8 mouse cellular contexts compared by ENCODE assay signal in the genomic region with DNA sequence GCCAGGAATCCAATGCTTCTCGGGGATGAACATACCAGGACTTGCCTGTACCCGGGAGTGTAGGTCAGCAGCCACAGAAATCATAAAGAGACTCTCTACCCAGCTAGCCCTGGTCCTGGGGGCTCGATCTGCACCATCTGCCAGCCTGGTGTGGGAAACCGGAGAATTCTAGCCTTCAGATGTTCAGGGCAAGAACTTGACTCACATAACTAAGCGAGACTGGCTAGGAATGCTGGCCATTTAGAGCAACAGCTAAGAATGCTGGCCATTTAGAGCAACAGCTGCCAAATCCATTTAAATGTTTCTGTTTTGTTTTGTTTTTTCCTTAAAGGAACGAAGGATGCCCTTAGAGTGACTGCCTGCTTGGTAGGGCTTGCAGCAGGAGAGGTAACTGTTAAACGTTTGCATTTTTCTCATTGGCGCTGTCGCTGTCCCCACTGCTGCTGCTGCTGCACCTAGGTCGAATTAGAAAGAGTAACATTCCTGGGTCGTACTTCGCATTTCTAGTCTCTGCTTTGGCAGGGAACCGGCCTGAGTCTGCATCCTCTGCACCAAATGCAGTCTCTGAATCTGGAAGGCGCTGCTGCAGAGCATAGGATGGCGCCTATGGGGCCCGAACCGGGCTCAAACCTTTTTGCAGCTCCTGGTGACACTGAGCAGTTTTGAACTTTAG. TPM values are rescaled to one million over a fixed set of nuclear protein-coding genes. Genes with fewer than 3 reads are reported as not detected.
DNase-seq lines count a peak whose midpoint lies in the region; ATAC-seq lines count a peak whose summit lies in the region.
"Had no signal": no experiment of that assay in that cellular context is flagged by ENCODE, and none has a peak within 500 bp of the region (broad histone marks: within the 10 kb centered on the region; RNA-seq: fewer than 3 reads in every experiment).

No protein-coding gene starts in this region.

- peaks cover 38% of the 10 kb centered on the region for H3K27me3 ChIP-seq in lung, embryonic 15.5 days
- 0 out of 2 replicates have a peak, but pooled peaks cover 4% of the 10 kb centered on the region for H3K27me3 ChIP-seq in forebrain, embryonic 16.5 days (replicated peaks; ENCODE audit: control insufficient read depth, insufficient read depth, low read length)
- peaks cover 57% of the 10 kb centered on the region for H3K27me3 ChIP-seq in liver, embryonic 12.5 days (replicated peaks)
- H3K27me3 ChIP-seq in stomach, embryonic 16.5 days (ENCODE audit: control insufficient read depth, insufficient read depth, low read length) = peaks cover 18% of the 10 kb centered on the region

- H3K4me3 ChIP-seq in lung, embryonic 15.5 days = peak overlapping the region; percentile 57
- H3K4me3 ChIP-seq in forebrain, embryonic 16.5 days (replicated peaks; ENCODE audit: low read length) = peak overlapping the region; percentile 76
- peak overlapping the region; percentile 52 for H3K4me3 ChIP-seq in liver, embryonic 12.5 days
- H3K4me3 ChIP-seq in stomach, embryonic 16.5 days (replicated peaks; ENCODE audit: low read length) = peak overlapping the region; percentile 65

- peak overlapping the region; percentile 97 for H3K4me2 ChIP-seq in lung, embryonic 15.5 days
- peak overlapping the region; percentile 90 for H3K4me2 ChIP-seq in forebrain, embryonic 16.5 days (ENCODE audit: low read length)
- H3K4me2 ChIP-seq in liver, embryonic 12.5 days = peak overlapping the region; percentile 68
- H3K4me2 ChIP-seq in stomach, embryonic 16.5 days (ENCODE audit: low read depth, low read length) = peak overlapping the region; percentile 94

- H3K4me1 ChIP-seq in lung, embryonic 15.5 days = peaks cover 30% of the 10 kb centered on the region
- peaks cover 20% of the 10 kb centered on the region for H3K4me1 ChIP-seq in forebrain, embryonic 16.5 days (replicated peaks; ENCODE audit: control insufficient read depth, insufficient read depth, low read length)
- 0 out of 2 replicates have a peak, but pooled peaks cover 6% of the 10 kb centered on the region for H3K4me1 ChIP-seq in liver, embryonic 12.5 days
- peaks cover 16% of the 10 kb centered on the region; the same call in 1 of the 2 replicates for H3K4me1 ChIP-seq in stomach, embryonic 16.5 days (ENCODE audit: control insufficient read depth, insufficient read depth, low read length)

- H3K9ac ChIP-seq in lung, embryonic 15.5 days = no peak overlapping the region
- H3K9ac ChIP-seq in forebrain, embryonic 16.5 days (replicated peaks; ENCODE audit: low read depth, low read length) = peak overlapping the region; percentile 86
- H3K9ac ChIP-seq in liver, embryonic 12.5 days = no peak overlapping the region
- H3K9ac ChIP-seq in stomach, embryonic 16.5 days (ENCODE audit: low read length) = peak overlapping the region; percentile 73

- no peak overlapping the region for H3K27ac ChIP-seq in lung, embryonic 15.5 days
- no peak overlapping the region for H3K27ac ChIP-seq in forebrain, embryonic 16.5 days (ENCODE audit: low read length)
- no peak overlapping the region for H3K27ac ChIP-seq in liver, embryonic 12.5 days
- no peak overlapping the region for H3K27ac ChIP-seq in stomach, embryonic 16.5 days (ENCODE audit: low read length)

- DNase-seq in lung, postnatal 25 days (ENCODE audit: low spot score) = no peak
- DNase-seq in left cerebral cortex, postnatal 10 days (ENCODE audit: extremely low spot score in 1 of 2, low spot score in 2 of 2) = no peak
- no peak for DNase-seq in cerebellum, postnatal 4 days (ENCODE audit: low spot score in 2 of 2)

- H3K36me3 ChIP-seq in lung, embryonic 15.5 days = no peaks in the 10 kb centered on the region
- no peaks in the 10 kb centered on the region for H3K36me3 ChIP-seq in forebrain, embryonic 16.5 days (ENCODE audit: control insufficient read depth, insufficient read depth)
- H3K36me3 ChIP-seq in liver, embryonic 12.5 days = no peaks in the 10 kb centered on the region
- H3K36me3 ChIP-seq in stomach, embryonic 16.5 days (ENCODE audit: control insufficient read depth, insufficient read depth, low read length) = no peaks in the 10 kb centered on the region

- intact Hi-C loops in left cerebral cortex, postnatal 10 days (cut with DNase I) = loop anchor here (5.0 to 10.0 kb wide), 3 partner anchors 355 to 1035 kb away; no protein-coding TSS in a partner anchor

- H3K9me3 ChIP-seq in lung, embryonic 15.5 days = no peaks in the 10 kb centered on the region
- no peaks in the 10 kb centered on the region for H3K9me3 ChIP-seq in forebrain, embryonic 16.5 days (ENCODE audit: control insufficient read depth, low read length)
- no peaks in the 10 kb centered on the region for H3K9me3 ChIP-seq in liver, embryonic 12.5 days (replicated peaks)
- no peaks in the 10 kb centered on the region for H3K9me3 ChIP-seq in stomach, embryonic 16.5 days (replicated peaks; ENCODE audit: control insufficient read depth, low read length)

- ATAC-seq in lung, embryonic 15.5 days (ENCODE audit: borderline replicate concordance, extremely low read depth, low FRiP score, low TSS enrichment) = no peak
- no peak for ATAC-seq in forebrain, embryonic 16.5 days
- ATAC-seq in liver, embryonic 12.5 days = no peak
- ATAC-seq in stomach, embryonic 16.5 days (ENCODE audit: insufficient read depth, low FRiP score) = no peak

- 19% methylated on average over 17 of the region's 17 CpGs for WGBS in lung, embryonic 15.5 days
- WGBS in forebrain, embryonic 16.5 days = 18% methylated on average over 17 of the region's 17 CpGs
- 21% methylated on average over 17 of the region's 17 CpGs for WGBS in liver, embryonic 12.5 days (ENCODE audit: insufficient replicate concordance)
- WGBS in stomach, embryonic 16.5 days = 20% methylated on average over 17 of the region's 17 CpGs

RNA-seq across cellular contexts. Expression of a gene that starts 1.5 kb away (rescaled TPM):
- 12.9 and 15.9 TPM in 2 replicates for polyA plus RNA-seq in lung, embryonic 15.5 days (2015; fragmentation: Nextera tagmentation; extraction: Ambion mirVana)
- 51.1 and 62.5 TPM in 2 replicates for polyA plus RNA-seq in forebrain, embryonic 16.5 days (2015; fragmentation: Nextera tagmentation; extraction: Ambion mirVana)
- polyA plus RNA-seq in liver, embryonic 12.5 days (2016; fragmentation: Nextera tagmentation; extraction: Ambion mirVana) = 42.6 and 43.2 TPM in 2 replicates
- polyA plus RNA-seq in stomach, embryonic 16.5 days (2015; fragmentation: Nextera tagmentation; extraction: Ambion mirVana) = 41.4 and 50.8 TPM in 2 replicates
- 10 to 100 TPM; 10.2 to 20.9 TPM for total RNA-seq in left cerebral cortex, postnatal 10 days (2021)
- total RNA-seq: granulocyte monocyte progenitor cell, adult 5-6 weeks had no signal

RNA-seq across cellular contexts. Expression of a gene that starts 14.7 kb away (rescaled TPM):
- polyA plus RNA-seq in lung, embryonic 15.5 days (2015; fragmentation: Nextera tagmentation; extraction: Ambion mirVana) = 0.54 and 0.60 TPM in 2 replicates
- polyA plus RNA-seq in forebrain, embryonic 16.5 days (2015; fragmentation: Nextera tagmentation; extraction: Ambion mirVana) = 0.23 TPM in 1 of 2 replicates, not detected in the other
- 39.5 and 41.4 TPM in 2 replicates for polyA plus RNA-seq in liver, embryonic 12.5 days (2016; fragmentation: Nextera tagmentation; extraction: Ambion mirVana)
- 5.8 and 8.5 TPM in 2 replicates for polyA plus RNA-seq in stomach, embryonic 16.5 days (2015; fragmentation: Nextera tagmentation; extraction: Ambion mirVana)
- under 1 TPM in 1 of 2 experiments, not detected in 1; 0.30 TPM for total RNA-seq in left cerebral cortex, postnatal 10 days (2021)
- total RNA-seq: granulocyte monocyte progenitor cell, adult 5-6 weeks had no signal

RNA-seq across cellular contexts. Expression of a gene that starts 23.9 kb away (rescaled TPM):
- polyA plus RNA-seq in lung, embryonic 15.5 days (2015; fragmentation: Nextera tagmentation; extraction: Ambion mirVana) = not detected in 2 replicates
- polyA plus RNA-seq in forebrain, embryonic 16.5 days (2015; fragmentation: Nextera tagmentation; extraction: Ambion mirVana) = not detected in 2 replicates
- not detected in 2 replicates for polyA plus RNA-seq in liver, embryonic 12.5 days (2016; fragmentation: Nextera tagmentation; extraction: Ambion mirVana)
- polyA plus RNA-seq in stomach, embryonic 16.5 days (2015; fragmentation: Nextera tagmentation; extraction: Ambion mirVana) = not detected in 2 replicates
- total RNA-seq in left cerebral cortex, postnatal 10 days (2021) = not detected
- total RNA-seq: granulocyte monocyte progenitor cell, adult 5-6 weeks had no signal

Comparison
In these comparisons a context has a peak if more than half of its experiments do, and no peak if none do; other contexts are left out.
1. H3K9ac ChIP-seq: peak in forebrain, embryonic 16.5 days (single experiment) and stomach, embryonic 16.5 days (single experiment); none in lung, embryonic 15.5 days (single experiment) and liver, embryonic 12.5 days (single experiment).
2. Peak in every context shown above with its lines, with median percentiles within 50 percentile points of each other: H3K4me2 ChIP-seq and H3K4me3 ChIP-seq.